9 mouse cellular contexts compared by ENCODE assay signal in genomic region chr11:50229252-50229910, GRCm38 (mm10). TPM values are rescaled to one million over a fixed set of nuclear protein-coding genes. Genes with fewer than 3 reads are reported as not detected.
DNase-seq lines count a peak whose midpoint lies in the region; ATAC-seq and TF ChIP-seq lines count a peak whose summit lies in the region.
"Had no signal": no experiment of that assay in that cellular context is flagged by ENCODE, and none has a peak within 500 bp of the region (broad histone marks: within the 10 kb centered on the region; RNA-seq: fewer than 3 reads in every experiment).

No protein-coding gene starts in this region.

- 0 out of 2 replicates have a peak overlapping the region, but pooled peaks have one; percentile 14 for H3K9ac ChIP-seq in forebrain, postnatal 0 days
- H3K9ac ChIP-seq in forebrain, embryonic 15.5 days (replicated peaks): no peak overlapping the region
- peak overlapping the region; percentile 34 for H3K9ac ChIP-seq in midbrain, embryonic 13.5 days (replicated peaks)
- H3K9ac ChIP-seq in midbrain, embryonic 15.5 days: no peak overlapping the region

- no peaks in the 10 kb centered on the region for H3K27me3 ChIP-seq in forebrain, postnatal 0 days (ENCODE audit: insufficient read depth, low read length)
- no peaks in the 10 kb centered on the region for H3K27me3 ChIP-seq in forebrain, embryonic 15.5 days
- H3K27me3 ChIP-seq in midbrain, embryonic 13.5 days: peaks cover 13% of the 10 kb centered on the region; the same call in 1 of the 2 replicates
- peaks cover 5% of the 10 kb centered on the region; the same call in 1 of the 2 replicates for H3K27me3 ChIP-seq in midbrain, embryonic 15.5 days (replicated peaks)
- H3K27me3 ChIP-seq in testis, adult 2 months (ENCODE audit: control insufficient read depth, insufficient read depth, low read length): no peaks in the 10 kb centered on the region

- peaks cover 10% of the 10 kb centered on the region for H3K4me1 ChIP-seq in forebrain, postnatal 0 days (ENCODE audit: insufficient read depth)
- peaks cover 46% of the 10 kb centered on the region for H3K4me1 ChIP-seq in forebrain, embryonic 15.5 days
- peaks cover 40% of the 10 kb centered on the region for H3K4me1 ChIP-seq in midbrain, embryonic 13.5 days (replicated peaks)
- H3K4me1 ChIP-seq in midbrain, embryonic 15.5 days: peaks cover 40% of the 10 kb centered on the region
- peaks cover 23% of the 10 kb centered on the region for H3K4me1 ChIP-seq in testis, adult 2 months (ENCODE audit: control insufficient read depth, insufficient read depth, low read length)

- no peak for TF ChIP-seq CTCF in forebrain, postnatal 0 days (IDR thresholded peaks at IDR 0.05; ENCODE audit: low read depth)
- no peak for TF ChIP-seq CTCF in testis, adult 2 months (IDR thresholded peaks at IDR 0.05; ENCODE audit: control insufficient read depth, insufficient read depth, insufficient replicate concordance, low read depth, low read length)

- no peaks in the 10 kb centered on the region for H3K9me3 ChIP-seq in forebrain, postnatal 0 days (ENCODE audit: low read length)
- no peaks in the 10 kb centered on the region for H3K9me3 ChIP-seq in forebrain, embryonic 15.5 days
- H3K9me3 ChIP-seq in midbrain, embryonic 13.5 days: no peaks in the 10 kb centered on the region
- no peaks in the 10 kb centered on the region for H3K9me3 ChIP-seq in midbrain, embryonic 15.5 days

- H3K27ac ChIP-seq in forebrain, postnatal 0 days (ENCODE audit: low read depth, low read length): no peak overlapping the region
- H3K27ac ChIP-seq in forebrain, embryonic 15.5 days (replicated peaks): no peak overlapping the region
- H3K27ac ChIP-seq in midbrain, embryonic 13.5 days: no peak overlapping the region
- H3K27ac ChIP-seq in midbrain, embryonic 15.5 days: no peak overlapping the region
- peak overlapping the region; percentile 19; the same call in 1 of the 2 replicates for H3K27ac ChIP-seq in testis, adult 2 months (ENCODE audit: control insufficient read depth, insufficient read depth, low read depth, low read length)

- TF ChIP-seq POLR2A in testis, adult 2 months (IDR thresholded peaks at IDR 0.05; ENCODE audit: control insufficient read depth, low read depth, low read length): no peak

- DNase-seq in forebrain, postnatal 0 days: no peak
- peak; percentile 89 for DNase-seq in fat pad, adult 2 months (ENCODE audit: extremely low read depth, low read depth, low spot score)
- no peak for DNase-seq in urinary bladder, postnatal 25 days (ENCODE audit: low spot score)

- H3K4me2 ChIP-seq in forebrain, postnatal 0 days (ENCODE audit: low read depth): no peak overlapping the region
- H3K4me2 ChIP-seq in forebrain, embryonic 15.5 days (replicated peaks): no peak overlapping the region
- no peak overlapping the region for H3K4me2 ChIP-seq in midbrain, embryonic 13.5 days (replicated peaks)
- no peak overlapping the region for H3K4me2 ChIP-seq in midbrain, embryonic 15.5 days

- ATAC-seq in forebrain, postnatal 0 days: no peak
- no peak for ATAC-seq in forebrain, embryonic 15.5 days (replicated peaks)
- no peak for ATAC-seq in midbrain, embryonic 13.5 days
- no peak for ATAC-seq in midbrain, embryonic 15.5 days (replicated peaks)
- no peak for ATAC-seq in frontal cortex, adult (ENCODE audit: low TSS enrichment)
- ATAC-seq: CD4-positive, CD25-positive, alpha-beta regulatory T cell, adult 4 months had no signal

- H3K36me3 ChIP-seq in forebrain, postnatal 0 days (ENCODE audit: insufficient read depth): peaks cover 36% of the 10 kb centered on the region
- H3K36me3 ChIP-seq in forebrain, embryonic 15.5 days: peaks cover 27% of the 10 kb centered on the region
- H3K36me3 ChIP-seq in midbrain, embryonic 13.5 days: peaks cover 34% of the 10 kb centered on the region
- peaks cover 24% of the 10 kb centered on the region for H3K36me3 ChIP-seq in midbrain, embryonic 15.5 days (replicated peaks)
- H3K36me3 ChIP-seq in testis, adult 2 months (ENCODE audit: control insufficient read depth, insufficient read depth, low read length): no peaks in the 10 kb centered on the region

- 45% methylated on average over 7 of the region's 7 CpGs for WGBS in forebrain, postnatal 0 days
- 40% methylated on average over 7 of the region's 7 CpGs for WGBS in forebrain, embryonic 15.5 days
- WGBS in midbrain, embryonic 13.5 days: 38% methylated on average over 7 of the region's 7 CpGs
- WGBS in midbrain, embryonic 15.5 days: 51% methylated on average over 7 of the region's 7 CpGs

- H3K4me3 ChIP-seq in forebrain, postnatal 0 days (ENCODE audit: low read depth, low read length): no peak overlapping the region
- H3K4me3 ChIP-seq in forebrain, embryonic 15.5 days: no peak overlapping the region
- H3K4me3 ChIP-seq in midbrain, embryonic 13.5 days (replicated peaks): no peak overlapping the region
- H3K4me3 ChIP-seq in midbrain, embryonic 15.5 days: no peak overlapping the region
- H3K4me3 ChIP-seq in testis, adult 2 months (ENCODE audit: control insufficient read depth, low read depth, low read length): no peak overlapping the region

RNA-seq across cellular contexts. Expression of gene Ltc4s, which starts 9.0 kb away (rescaled TPM):
- total RNA-seq in forebrain, postnatal 0 days (2014; rRNA removed): 1.5 and 6.1 TPM in 2 replicates
- polyA plus RNA-seq in forebrain, postnatal 0 days (2015; fragmentation: Nextera tagmentation; extraction: Ambion mirVana): 6.1 TPM in 2 replicates
- 2.4 and 3.1 TPM in 2 replicates for polyA plus RNA-seq in forebrain, embryonic 15.5 days (2015; fragmentation: Nextera tagmentation; extraction: Ambion mirVana)
- polyA plus RNA-seq in midbrain, embryonic 13.5 days (2015; fragmentation: Nextera tagmentation; extraction: Ambion mirVana): 0.89 and 1.2 TPM in 2 replicates
- polyA plus RNA-seq in midbrain, embryonic 15.5 days (2015; fragmentation: Nextera tagmentation; extraction: Ambion mirVana): 1.9 and 2.3 TPM in 2 replicates
- 11.0 and 15.5 TPM in 2 replicates for polyA plus RNA-seq in testis, adult 2 months (2012; rRNA removed)
- polyA plus RNA-seq: CD4-positive, CD25-positive, alpha-beta regulatory T cell, adult 4 months had no signal

RNA-seq across cellular contexts. Expression of gene Mgat4b, which starts 18.7 kb away (rescaled TPM):
- total RNA-seq in forebrain, postnatal 0 days (2014; rRNA removed): 106 and 107 TPM in 2 replicates
- polyA plus RNA-seq in forebrain, postnatal 0 days (2015; fragmentation: Nextera tagmentation; extraction: Ambion mirVana): 75.4 and 91.8 TPM in 2 replicates
- polyA plus RNA-seq in forebrain, embryonic 15.5 days (2015; fragmentation: Nextera tagmentation; extraction: Ambion mirVana): 40.3 and 46.3 TPM in 2 replicates
- 18.0 and 30.1 TPM in 2 replicates for polyA plus RNA-seq in midbrain, embryonic 13.5 days (2015; fragmentation: Nextera tagmentation; extraction: Ambion mirVana)
- 54.6 and 57.9 TPM in 2 replicates for polyA plus RNA-seq in midbrain, embryonic 15.5 days (2015; fragmentation: Nextera tagmentation; extraction: Ambion mirVana)
- polyA plus RNA-seq in testis, adult 2 months (2012; rRNA removed): 19.5 and 20.8 TPM in 2 replicates

RNA-seq across cellular contexts. Expression of gene Sqstm1, which starts 18.8 kb away (rescaled TPM):
- 303 and 330 TPM in 2 replicates for total RNA-seq in forebrain, postnatal 0 days (2014; rRNA removed)
- 413 and 423 TPM in 2 replicates for polyA plus RNA-seq in forebrain, postnatal 0 days (2015; fragmentation: Nextera tagmentation; extraction: Ambion mirVana)
- polyA plus RNA-seq in forebrain, embryonic 15.5 days (2015; fragmentation: Nextera tagmentation; extraction: Ambion mirVana): 285 and 303 TPM in 2 replicates
- polyA plus RNA-seq in midbrain, embryonic 13.5 days (2015; fragmentation: Nextera tagmentation; extraction: Ambion mirVana): 271 and 280 TPM in 2 replicates
- polyA plus RNA-seq in midbrain, embryonic 15.5 days (2015; fragmentation: Nextera tagmentation; extraction: Ambion mirVana): 392 and 438 TPM in 2 replicates
- 43.2 and 46.7 TPM in 2 replicates for polyA plus RNA-seq in testis, adult 2 months (2012; rRNA removed)

RNA-seq across cellular contexts. Expression of gene Mrnip, which starts 55.1 kb away (rescaled TPM):
- total RNA-seq in forebrain, postnatal 0 days (2014; rRNA removed): 28.7 and 37.5 TPM in 2 replicates
- 29.4 and 32.2 TPM in 2 replicates for polyA plus RNA-seq in forebrain, postnatal 0 days (2015; fragmentation: Nextera tagmentation; extraction: Ambion mirVana)
- 28.6 and 31.9 TPM in 2 replicates for polyA plus RNA-seq in forebrain, embryonic 15.5 days (2015; fragmentation: Nextera tagmentation; extraction: Ambion mirVana)
- polyA plus RNA-seq in midbrain, embryonic 13.5 days (2015; fragmentation: Nextera tagmentation; extraction: Ambion mirVana): 34.1 and 35.1 TPM in 2 replicates
- 38.1 and 39.3 TPM in 2 replicates for polyA plus RNA-seq in midbrain, embryonic 15.5 days (2015; fragmentation: Nextera tagmentation; extraction: Ambion mirVana)
- 30.4 and 39.1 TPM in 2 replicates for polyA plus RNA-seq in testis, adult 2 months (2012; rRNA removed)

Comparison
In these comparisons a context has a peak if more than half of its experiments do, and no peak if none do; other contexts are left out.
1. H3K9ac ChIP-seq: peak in forebrain, postnatal 0 days (single experiment) and midbrain, embryonic 13.5 days (single experiment); none in forebrain, embryonic 15.5 days (single experiment) and midbrain, embryonic 15.5 days (single experiment).